Comparison of ENCODE assay signal across 1 mouse cellular context in the genomic region with DNA sequence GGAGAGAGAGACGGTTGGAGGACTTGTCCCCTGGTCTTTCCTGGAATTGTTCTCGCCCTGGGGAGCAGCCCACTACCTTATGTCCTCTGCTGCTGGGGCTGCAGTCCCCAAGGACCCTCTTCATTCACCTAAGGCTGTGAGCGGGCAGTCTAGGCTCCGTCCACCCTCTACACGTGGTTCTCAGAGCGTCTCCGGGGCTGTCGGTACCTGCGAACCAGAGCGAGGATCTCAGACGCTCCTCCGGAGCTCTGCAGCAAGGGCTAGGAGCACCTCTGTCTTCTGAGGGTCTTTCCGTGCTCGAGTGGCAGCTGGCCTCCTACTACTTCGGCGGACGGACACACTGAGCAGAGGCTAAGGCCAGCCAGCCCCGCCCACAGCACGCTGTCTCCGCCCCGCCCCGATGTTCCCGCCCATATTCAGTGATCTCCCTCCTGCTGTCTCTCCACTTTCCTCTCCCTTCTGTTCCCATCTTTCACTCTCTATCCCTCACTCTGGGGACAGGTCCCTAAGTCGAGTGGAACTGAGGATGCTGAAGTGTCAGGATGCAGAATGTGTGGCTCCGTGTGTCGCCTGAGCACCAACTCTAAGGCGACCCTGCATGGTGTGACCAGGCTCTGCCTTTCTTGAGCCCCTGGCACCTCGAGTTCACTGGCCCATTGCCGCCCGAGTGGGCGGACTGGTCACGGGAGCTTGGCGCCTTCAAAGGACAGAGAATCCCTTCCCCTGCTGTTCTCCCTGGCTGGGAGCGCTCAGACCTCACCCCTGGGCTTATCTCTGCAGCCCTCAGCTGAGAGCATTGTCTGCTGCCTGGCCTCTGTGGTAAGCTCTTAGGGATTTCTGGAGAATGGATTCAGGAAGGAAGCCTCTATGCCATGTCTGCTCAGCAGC.
A peak's percentile ranks its signal among the peaks of the same experiment; 100 is the strongest.
TF ChIP-seq lines count a peak whose summit lies in the region.

A gene (minus strand): TSS at position 350 of the 888 bp plus-strand sequence.

TF ChIP-seq in MEL, 35 proteins besides CTCF, POLR2A, EP300 and RAD21 (continued from another document):
- TF ChIP-seq E2F4 (IDR thresholded peaks at IDR 0.05; ENCODE audit: borderline replicate concordance, low read depth, low read length) (no peak), MEF2A (IDR thresholded peaks at IDR 0.05; ENCODE audit: extremely low read depth, insufficient replicate concordance, low read depth, low read length, poor library complexity, severe bottlenecking) (no peak), MYC (IDR thresholded peaks at IDR 0.05; ENCODE audit: low read depth, low read length) (peak; percentile 35; the same call in 1 of the 2 replicates), ZKSCAN1 (IDR thresholded peaks at IDR 0.05; ENCODE audit: low read depth, low read length) (no peak), MXI1 (IDR thresholded peaks at IDR 0.05; ENCODE audit: low read depth, low read length) (peak; percentile 65), ELF1 (IDR thresholded peaks at IDR 0.05; ENCODE audit: low read depth, low read length) (no peak), MAZ (IDR thresholded peaks at IDR 0.05; ENCODE audit: low read depth, low read length) (no peak), MAFK (IDR thresholded peaks at IDR 0.05; ENCODE audit: borderline replicate concordance, low read depth, low read length) (no peak), KAT2A (conservative IDR thresholded peaks at IDR 0.05; ENCODE audit: low read depth, low read length) (no peak), ZC3H11A (IDR thresholded peaks at IDR 0.05; ENCODE audit: low read depth, low read length) (no peak), SIN3A (IDR thresholded peaks at IDR 0.05; ENCODE audit: low read length) (peak; percentile 11; the same call in 1 of the 2 replicates)
